Mouse (Mus musculus): ENCODE measurements at regions not wholly inside any gene's neighbourhood (a gene's known extent, or its start where the extent isn't known, plus 50 kb on each side); places are given as distances from the start of the nearest gene placed in this dataset.

DNA sequence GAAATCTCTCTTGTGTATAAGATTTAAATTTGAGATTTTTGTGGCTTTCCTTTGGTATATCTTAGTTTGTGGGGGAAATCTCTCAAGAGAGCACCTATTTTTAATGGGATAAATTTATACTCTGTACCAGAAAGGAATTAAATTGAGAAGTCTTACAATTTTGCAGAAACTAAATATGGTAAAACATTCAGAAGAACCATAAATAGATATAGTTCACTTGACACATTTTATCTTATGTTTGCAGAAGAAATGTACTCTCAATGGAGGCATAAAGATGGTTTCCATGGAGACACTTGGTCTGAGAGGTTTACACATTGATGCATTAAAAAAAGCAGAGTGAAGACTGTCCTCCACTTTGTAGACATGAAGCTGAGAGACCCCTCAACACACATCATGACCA, 86.9 kb downstream of the Ndufa10 start:
- in situ Hi-C loops (cut with MboI; ENCODE audit: unreplicated experiment in 2 of 2), result no loop called here

DNA sequence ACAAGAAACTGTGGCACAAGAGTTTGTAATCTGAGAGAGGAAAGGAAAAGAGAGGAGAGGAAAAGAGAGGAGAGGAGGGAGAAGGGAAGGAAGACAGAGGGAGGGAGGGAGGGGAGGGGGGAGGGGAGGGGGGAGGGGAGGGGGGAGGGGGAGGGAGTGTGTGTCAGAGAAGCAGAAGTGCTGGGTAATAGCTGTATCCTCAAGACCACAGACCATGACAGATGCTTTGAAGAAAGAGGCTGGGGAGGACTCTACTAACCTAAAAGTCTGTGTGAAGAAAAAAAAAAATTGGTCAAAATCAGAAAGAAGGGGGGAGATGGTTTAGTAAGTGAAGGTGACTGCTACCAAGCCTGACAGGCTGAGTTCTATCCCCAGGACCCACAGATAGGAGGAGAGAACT, 88.7 kb downstream of the Ndufa10 start:
- in situ Hi-C loops (cut with MboI; ENCODE audit: unreplicated experiment in 2 of 2), result no loop called here

- in situ Hi-C loops (cut with MboI; ENCODE audit: unreplicated experiment in 2 of 2), result no loop called here
These were observed 89.9 kb downstream of the Ndufa10 start for GRCm38 (mm10) chr1:92383749-92384148.

DNA sequence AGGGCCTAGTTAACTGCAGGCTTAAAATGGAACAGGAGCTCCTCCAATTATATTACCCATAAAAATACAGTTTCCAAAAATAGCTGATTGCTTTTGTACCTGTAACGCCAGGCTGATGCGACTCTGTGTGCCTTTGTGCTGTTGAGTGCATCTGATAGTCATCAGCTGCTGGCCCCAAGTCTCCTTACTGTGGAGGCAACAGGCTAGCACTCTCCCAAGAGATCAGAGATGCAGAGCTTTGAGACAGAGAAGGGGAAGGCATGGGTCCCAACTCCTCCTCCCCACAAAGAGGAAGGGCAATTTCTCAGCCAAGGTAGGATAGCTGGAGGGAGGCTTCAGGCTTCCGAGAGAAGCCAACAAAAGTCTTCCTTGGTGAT, 94.2 kb downstream of the Ndufa10 start:
- in situ Hi-C loops (cut with MboI; ENCODE audit: unreplicated experiment in 2 of 2), result no loop called here

DNA sequence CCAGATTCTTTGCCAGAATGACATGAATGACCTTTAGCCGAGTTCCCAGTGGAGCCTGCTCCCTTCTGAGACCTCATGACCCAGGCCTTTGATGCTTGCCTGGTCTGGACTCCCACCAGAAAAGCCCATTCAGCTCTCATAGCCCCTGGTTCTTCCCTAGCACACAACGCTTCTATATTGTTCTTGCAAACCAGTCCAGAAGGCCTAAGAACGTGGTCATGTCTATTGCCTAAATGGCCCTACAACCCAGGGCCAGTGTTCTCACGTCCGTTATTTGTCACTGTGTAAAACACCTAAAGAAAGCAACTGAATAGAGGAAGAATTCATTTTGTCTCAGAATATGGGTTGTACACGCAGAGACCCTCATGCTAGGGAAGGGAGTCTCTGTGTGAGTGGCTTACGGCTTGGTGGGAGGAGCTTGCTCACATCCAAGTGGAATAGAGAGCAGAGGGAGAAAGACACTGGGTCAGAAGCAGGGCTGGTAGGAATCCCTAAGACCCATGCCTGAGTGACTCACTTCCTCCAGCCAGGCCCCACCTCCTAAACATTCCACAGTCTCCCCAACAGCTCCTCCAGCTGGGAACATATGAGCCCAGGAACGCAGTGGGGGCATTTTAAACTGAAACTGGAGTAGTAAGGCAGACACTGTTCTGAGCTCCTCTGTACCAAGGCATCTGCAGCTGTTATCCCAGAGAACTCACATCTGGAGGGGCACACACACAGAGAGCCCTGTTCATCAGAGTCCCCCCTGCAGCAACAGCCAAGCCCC, 94.7 kb downstream of the Ndufa10 start:
- in situ Hi-C loops (cut with MboI; ENCODE audit: unreplicated experiment in 2 of 2), result no loop called here

DNA sequence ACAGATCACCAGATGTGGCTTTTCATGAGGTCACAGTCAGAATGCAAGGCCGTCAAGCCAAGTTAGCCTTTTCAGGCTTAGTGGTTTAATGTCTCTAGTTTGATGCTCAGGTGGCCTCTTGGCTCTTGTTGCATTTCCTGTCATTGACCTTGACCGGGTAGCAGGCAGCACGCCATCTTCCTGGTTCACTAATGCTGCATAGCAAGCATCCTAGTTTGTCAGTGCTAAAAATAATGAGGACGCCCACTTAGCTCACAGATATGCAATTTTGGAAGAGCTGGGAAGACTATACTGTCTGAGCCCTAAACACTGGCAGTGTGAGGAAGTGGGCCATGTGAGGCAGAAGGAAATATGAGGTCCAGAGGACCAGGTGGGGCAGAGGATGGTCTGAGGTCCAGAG, 97.2 kb downstream of the Ndufa10 start:
- in situ Hi-C loops (cut with MboI; ENCODE audit: unreplicated experiment in 2 of 2), result no loop called here

- in situ Hi-C loops (cut with MboI; ENCODE audit: unreplicated experiment in 2 of 2), result loop anchor here (25.0 kb wide), 1 partner anchor 185 kb away; the partner anchor contains the start of gene Hdac4 (in 2 of the 2)
These were observed 101.3 kb downstream of the Ndufa10 start for GRCm38 (mm10) chr1:92372222-92372990.

- in situ Hi-C loops (cut with MboI; ENCODE audit: unreplicated experiment in 2 of 2), result loop anchor here (25.0 kb wide), 1 partner anchor 184 kb away; the partner anchor contains the start of gene Hdac4 (in 2 of the 2)
These were observed 102.2 kb downstream of the Ndufa10 start for GRCm38 (mm10) chr1:92371357-92371981.

GRCm38 (mm10) chr1:92370842-92371241, 102.8 kb downstream of the Ndufa10 start:
- in situ Hi-C loops (cut with MboI; ENCODE audit: unreplicated experiment in 2 of 2), result loop anchor here (25.0 kb wide), 1 partner anchor 184 kb away; the partner anchor contains the start of gene Hdac4 (in 2 of the 2)

GRCm38 (mm10) chr1:92369972-92370371, 103.7 kb downstream of the Ndufa10 start:
- in situ Hi-C loops (cut with MboI; ENCODE audit: unreplicated experiment in 2 of 2), result loop anchor here (25.0 kb wide), 1 partner anchor 183 kb away; the partner anchor contains the start of gene Hdac4 (in 2 of the 2)

DNA sequence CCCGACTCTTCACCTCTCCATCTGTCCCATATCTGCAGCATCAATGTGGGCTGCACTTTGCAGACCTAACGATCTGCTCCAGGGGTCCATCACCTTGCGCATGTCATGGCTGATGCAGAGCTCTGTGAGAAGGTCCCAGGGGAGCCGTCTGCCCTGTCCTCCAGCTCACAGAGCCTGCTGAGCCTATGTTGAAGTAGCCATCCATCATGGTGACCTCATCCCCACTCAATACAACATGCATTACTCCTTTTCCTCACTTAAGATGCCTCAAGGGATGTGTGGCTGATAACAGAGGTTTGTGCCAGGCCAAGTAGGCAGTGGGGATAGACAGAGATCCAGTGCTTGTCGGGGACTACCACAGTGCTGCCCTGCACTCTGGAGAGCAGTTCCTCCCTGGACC, 107.4 kb downstream of the Ndufa10 start:
- in situ Hi-C loops (cut with MboI; ENCODE audit: unreplicated experiment in 2 of 2), result loop anchor here (25.0 kb wide), 1 partner anchor 179 kb away; the partner anchor contains the start of gene Hdac4 (in 2 of the 2)

- in situ Hi-C loops (cut with MboI; ENCODE audit: unreplicated experiment in 2 of 2), result loop anchor here (25.0 kb wide), 1 partner anchor 178 kb away; the partner anchor contains the start of gene Hdac4 (in 2 of the 2)
These were observed 108.1 kb downstream of the Ndufa10 start for GRCm38 (mm10) chr1:92365366-92366075.

DNA sequence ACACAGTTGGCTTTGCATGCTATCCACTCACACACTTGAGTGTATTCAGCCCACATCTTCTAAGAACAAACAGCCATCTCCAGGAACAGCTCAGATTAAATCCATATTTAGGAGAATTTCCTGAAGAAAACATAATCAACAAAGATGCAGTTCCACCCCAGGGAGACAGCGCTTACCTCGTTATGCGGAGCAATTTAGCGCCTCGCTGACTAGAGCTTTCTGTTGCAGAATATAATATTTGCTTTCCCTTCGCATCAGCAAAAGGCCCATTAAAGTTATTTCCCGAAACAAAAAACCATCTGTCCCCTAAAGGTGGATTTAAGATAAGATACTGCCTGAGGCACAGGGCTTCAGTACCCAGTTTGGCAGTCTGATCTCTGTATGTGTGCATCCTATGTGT, 112.0 kb downstream of the Ndufa10 start:
- in situ Hi-C loops (cut with MboI; ENCODE audit: unreplicated experiment in 2 of 2), result loop anchor here (5.0 to 25.0 kb wide), 2 partner anchors 174 to 399 kb away; partner anchors contain the start of gene Hdac4 (in 2 of the 2)

- in situ Hi-C loops (cut with MboI; ENCODE audit: unreplicated experiment in 2 of 2), result loop anchor here (5.0 to 25.0 kb wide), 2 partner anchors 173 to 398 kb away; partner anchors contain the start of gene Hdac4 (in 2 of the 2)
These were observed 113.4 kb downstream of the Ndufa10 start for GRCm38 (mm10) chr1:92360255-92360654.

DNA sequence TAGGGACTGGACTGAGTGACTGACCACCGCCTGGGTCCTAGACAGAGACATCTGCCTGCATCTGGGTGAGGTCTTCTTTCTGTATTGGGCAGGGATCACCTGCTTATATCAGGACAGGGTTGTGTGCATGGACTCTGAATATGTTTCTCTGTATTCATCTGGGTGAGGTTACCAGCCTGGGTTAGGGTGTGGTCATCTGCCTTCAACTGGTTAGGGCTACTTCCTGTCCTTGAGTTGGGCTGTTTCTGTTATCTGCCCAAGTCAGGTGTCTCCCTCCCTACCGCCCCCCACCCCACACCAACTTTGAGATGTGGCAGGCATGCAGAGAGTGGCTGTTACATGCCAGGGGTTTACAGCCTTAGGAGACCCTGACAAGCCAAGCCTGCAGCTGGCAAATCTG, 114.2 kb downstream of the Ndufa10 start:
- in situ Hi-C loops (cut with MboI; ENCODE audit: unreplicated experiment in 2 of 2), result loop anchor here (25.0 kb wide), 1 partner anchor 172 kb away; the partner anchor contains the start of gene Hdac4 (in 2 of the 2)

DNA sequence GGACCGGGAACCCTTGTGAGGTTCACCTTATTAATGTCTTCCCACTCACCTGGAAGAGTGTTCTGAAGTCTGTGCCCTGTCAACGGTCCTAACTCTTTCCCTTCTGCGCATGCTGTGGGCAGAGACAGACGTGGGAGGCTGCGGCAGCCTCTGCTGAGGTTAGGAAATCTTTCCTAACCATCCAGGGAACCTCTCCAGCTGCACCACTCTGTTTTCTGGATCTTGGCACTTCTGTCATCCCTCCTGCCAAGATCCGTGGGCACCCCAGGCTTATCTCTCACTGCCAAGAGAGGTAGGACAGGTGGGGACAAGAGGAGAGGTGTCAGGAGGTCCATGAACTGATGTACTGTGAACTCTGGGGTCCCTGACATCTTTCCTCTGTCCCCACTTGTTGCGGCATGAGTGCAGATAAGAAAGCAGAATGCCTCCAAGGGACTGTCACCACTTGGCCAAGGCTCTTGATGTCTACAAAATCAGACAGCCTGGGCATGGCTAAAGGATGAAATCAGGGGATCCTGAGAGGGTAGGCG, 114.8 kb downstream of the Ndufa10 start:
- in situ Hi-C loops (cut with MboI; ENCODE audit: unreplicated experiment in 2 of 2), result loop anchor here (25.0 kb wide), 1 partner anchor 172 kb away; the partner anchor contains the start of gene Hdac4 (in 2 of the 2)

DNA sequence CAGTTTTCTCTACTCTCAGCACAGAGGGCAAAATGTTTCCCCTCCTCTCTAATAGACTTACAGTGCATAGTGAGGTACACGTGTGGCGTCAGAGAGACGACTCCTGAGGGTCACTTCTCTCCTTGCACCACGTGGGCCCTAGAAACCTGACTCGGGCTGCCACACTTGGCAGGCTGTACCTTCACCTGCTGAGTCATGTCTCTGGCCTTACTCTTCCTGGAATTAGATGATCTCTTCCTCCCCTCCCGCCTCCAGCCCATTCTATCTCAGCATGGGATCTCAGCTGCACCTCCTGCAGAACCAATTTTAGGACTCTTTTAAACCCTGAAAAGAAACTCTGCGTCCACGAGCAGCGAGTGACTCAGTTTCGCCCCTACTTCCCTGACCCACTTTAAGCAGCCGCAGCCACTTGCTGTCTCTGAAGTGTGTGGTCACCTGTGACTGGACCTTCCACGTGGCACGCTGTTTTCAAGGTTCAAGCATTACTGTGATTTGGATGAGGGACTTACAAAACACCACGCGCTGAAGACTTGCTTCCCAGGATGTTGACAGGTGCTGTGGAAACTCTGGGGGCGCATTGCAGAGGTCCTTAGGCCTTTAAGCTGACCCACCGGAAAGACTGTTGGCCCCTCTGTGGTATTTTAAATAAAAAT, 125.2 kb downstream of the Ndufa10 start:
- in situ Hi-C loops (cut with MboI; ENCODE audit: unreplicated experiment in 2 of 2), result no loop called here

GRCm38 (mm10) chr1:92347656-92348055, 126.0 kb downstream of the Ndufa10 start:
- in situ Hi-C loops (cut with MboI; ENCODE audit: unreplicated experiment in 2 of 2), result no loop called here

- in situ Hi-C loops (cut with MboI; ENCODE audit: unreplicated experiment in 2 of 2), result no loop called here
These were observed 129.9 kb downstream of the Ndufa10 start for GRCm38 (mm10) chr1:92343768-92344167.
